Mouse (Mus musculus) heart, embryonic 11.5 days (tissue): ENCODE data around the gene Eya2. TPM values are rescaled to one million over a fixed set of nuclear protein-coding genes. Genes with fewer than 3 reads are reported as not detected.

Experiments
- ATAC-seq: fragments of 200-750 bp; cut with Nextera tagmentation; replicated peaks from 2 replicates; pipeline ENCODE4 v1.8.0; 2017; ENCODE audit warnings: moderate library complexity; ENCODE audit not compliant: insufficient number of reproducible peaks, low FRiP score, low TSS enrichment
- H3K27ac ChIP-seq: fragments of 300-500 bp; sonication (generic); 2 replicates; pipeline ENCODE4 v1.5.1; 2014; ENCODE audit warnings: mild to moderate bottlenecking, low read depth, low read length
- H3K27me3 ChIP-seq: fragments of 300-500 bp; sonication (generic); 2 replicates; pipeline ENCODE4 v1.6.1; 2014; ENCODE audit warnings: mild to moderate bottlenecking, low read length, mixed read lengths; ENCODE audit not compliant: control insufficient read depth, insufficient read depth
- H3K36me3 ChIP-seq: fragments of 300-500 bp; sonication (generic); 2 replicates; pipeline ENCODE4 v1.6.1; 2014; ENCODE audit warnings: mild to moderate bottlenecking, low read length, moderate library complexity, mixed read lengths; ENCODE audit not compliant: control insufficient read depth, insufficient read depth
- H3K4me1 ChIP-seq: fragments of 300-500 bp; sonication (generic); 2 replicates; pipeline ENCODE4 v1.6.1; 2014; ENCODE audit warnings: low read length; ENCODE audit not compliant: control insufficient read depth, insufficient read depth
- H3K4me2 ChIP-seq: fragments of 300-500 bp; sonication (generic); 2 replicates; pipeline ENCODE4 v1.6.1; 2014; ENCODE audit warnings: mild to moderate bottlenecking, moderate library complexity
- H3K4me3 ChIP-seq: fragments of 300-500 bp; sonication (generic); 2 replicates; pipeline ENCODE4 v1.5.1; 2014; ENCODE audit warnings: low read depth, low read length
- H3K9ac ChIP-seq: fragments of 300-500 bp; sonication (generic); 2 replicates; pipeline ENCODE4 v1.6.1; 2014; ENCODE audit warnings: mild to moderate bottlenecking, low read depth, low read length, moderate library complexity
- H3K9me3 ChIP-seq: fragments of 300-500 bp; sonication (generic); replicated peaks from 2 replicates; pipeline ENCODE4 v1.6.1; 2016; ENCODE audit warnings: low read length; ENCODE audit not compliant: control insufficient read depth
- WGBS: fragments of 180-500 bp; shearing (Covaris S2); extraction: QIAGEN DNeasy Blood & Tissue Kit; methylation state at CpG from one replicate; pipeline ENCODE4 v1.1.7; 2014; ENCODE audit not compliant: insufficient replicate concordance; 5-methylcytosine and 5-hydroxymethylcytosine counted together
- polyA plus RNA-seq: library from polyadenylated mRNA; unstranded; fragments of >200 nt; fragmentation: Nextera tagmentation; extraction: Ambion mirVana; gene quantifications from 2 replicates; pipeline ENCODE4 v1.2.1, GENCODE M21; 2014

The Eya2 gene
- polyA plus RNA-seq, 1 experiment from 2014 or later: 0.72 TPM

DNA sequence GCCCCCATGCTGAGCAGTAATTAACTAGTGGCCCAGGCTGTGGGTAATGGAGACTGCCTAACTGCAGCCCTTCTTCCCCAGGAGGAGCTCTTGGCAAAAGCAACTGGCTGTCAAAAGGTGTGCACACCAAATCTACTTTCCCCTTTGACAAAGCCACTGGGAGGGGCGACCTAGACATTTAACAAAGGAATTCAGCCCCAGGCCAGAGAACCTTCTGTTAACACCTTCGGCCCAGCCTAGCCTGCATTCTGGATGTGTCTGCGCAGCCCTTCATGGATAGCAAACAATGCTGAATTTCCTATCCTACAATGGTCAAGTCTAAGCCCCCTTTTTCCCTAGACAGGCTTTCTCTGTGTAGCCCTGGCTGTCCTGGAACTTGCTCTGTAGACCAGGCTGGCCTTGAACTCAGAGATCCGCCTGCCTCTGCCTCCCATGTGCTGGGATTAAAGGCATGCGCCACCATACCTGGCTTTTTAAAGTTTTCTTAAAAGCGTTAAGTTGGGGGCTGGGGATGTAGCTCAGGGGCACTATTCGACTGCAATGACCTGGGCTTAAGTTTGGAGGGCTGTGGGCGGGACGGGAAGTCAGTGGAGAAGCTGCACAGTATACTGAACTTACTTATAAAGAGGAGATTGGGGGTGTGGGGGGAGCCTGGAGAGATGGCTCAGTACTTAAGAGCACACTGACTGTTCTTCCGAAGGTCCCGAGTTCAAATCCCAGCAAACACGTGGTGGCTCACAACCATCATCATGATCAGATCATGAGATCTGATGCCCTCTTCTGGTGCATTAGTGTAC lies 213.5 kb downstream of the Eya2 start:
- 90% methylated on average over 12 of the region's 12 CpGs for WGBS
- peaks cover 51% of the 10 kb centered on the region for H3K36me3 ChIP-seq
- no peak overlapping the region for H3K9ac ChIP-seq
- no peaks in the 10 kb centered on the region for H3K4me1 ChIP-seq
- no peak overlapping the region for H3K4me2 ChIP-seq
- H3K9me3 ChIP-seq: no peaks in the 10 kb centered on the region
- no peak for ATAC-seq
- no peak overlapping the region for H3K27ac ChIP-seq
- H3K27me3 ChIP-seq: no peaks in the 10 kb centered on the region
- no peak overlapping the region for H3K4me3 ChIP-seq

DNA sequence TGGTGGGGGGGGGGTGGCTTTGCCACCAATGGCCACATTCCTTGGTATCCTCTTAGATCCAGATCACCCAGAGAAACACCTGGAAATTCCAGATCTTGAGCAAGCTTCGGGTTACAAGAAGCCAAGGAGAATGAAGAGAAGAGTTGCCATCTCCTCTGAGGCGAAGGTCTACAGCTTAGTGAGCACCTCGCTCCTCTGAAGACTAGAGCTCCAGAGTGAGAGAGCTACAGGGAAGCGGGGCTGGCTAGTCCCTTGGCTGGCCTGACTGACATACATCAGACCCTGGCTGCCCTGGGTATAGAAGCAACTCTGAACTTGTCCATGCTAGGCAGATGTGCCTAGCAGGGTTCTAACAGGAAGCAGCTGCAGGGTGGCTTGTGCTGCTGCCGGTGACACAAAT lies 214.3 kb downstream of the Eya2 start:
- WGBS: 89% methylated on average over 5 of the region's 5 CpGs
- H3K4me2 ChIP-seq: no peak overlapping the region
- no peak for ATAC-seq
- no peaks in the 10 kb centered on the region for H3K27me3 ChIP-seq
- no peak overlapping the region for H3K4me3 ChIP-seq
- peaks cover 51% of the 10 kb centered on the region for H3K36me3 ChIP-seq
- H3K27ac ChIP-seq: no peak overlapping the region
- no peaks in the 10 kb centered on the region for H3K9me3 ChIP-seq
- no peak overlapping the region for H3K9ac ChIP-seq
- H3K4me1 ChIP-seq: no peaks in the 10 kb centered on the region

DNA sequence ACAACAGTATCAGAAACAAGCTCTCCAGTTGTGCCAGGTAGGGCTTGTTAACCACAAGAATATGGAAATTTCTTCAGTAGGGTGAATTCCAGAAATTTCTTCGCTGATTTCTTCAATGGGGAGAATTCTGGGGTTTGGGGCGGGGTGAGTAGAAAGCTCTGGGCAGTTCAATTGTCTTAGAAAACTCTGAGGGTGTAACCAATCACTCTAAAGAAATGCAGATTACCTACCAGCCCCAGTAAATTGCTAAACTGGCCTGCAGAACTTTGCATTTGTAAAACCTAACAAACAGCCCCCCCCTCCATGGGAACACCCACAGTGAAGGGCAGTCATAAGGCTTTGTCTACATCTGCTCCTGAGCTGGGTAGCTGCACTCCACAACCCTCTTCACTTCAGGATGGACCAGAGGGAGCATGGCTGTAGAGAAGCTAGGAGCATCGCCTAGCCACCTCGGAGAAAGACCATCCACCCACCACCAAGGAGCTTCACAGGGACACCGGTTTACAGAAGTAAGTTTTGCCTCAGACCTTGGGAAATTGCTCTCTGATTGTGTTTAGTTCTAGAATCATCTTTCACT lies 215.2 kb downstream of the Eya2 start:
- ATAC-seq: no peak
- no peak overlapping the region for H3K4me2 ChIP-seq
- WGBS: 94% methylated on average over 5 of the region's 5 CpGs
- H3K4me1 ChIP-seq: no peaks in the 10 kb centered on the region
- no peaks in the 10 kb centered on the region for H3K27me3 ChIP-seq
- no peak overlapping the region for H3K27ac ChIP-seq
- H3K9ac ChIP-seq: no peak overlapping the region
- H3K36me3 ChIP-seq: peaks cover 45% of the 10 kb centered on the region
- H3K9me3 ChIP-seq: no peaks in the 10 kb centered on the region
- no peak overlapping the region for H3K4me3 ChIP-seq

DNA sequence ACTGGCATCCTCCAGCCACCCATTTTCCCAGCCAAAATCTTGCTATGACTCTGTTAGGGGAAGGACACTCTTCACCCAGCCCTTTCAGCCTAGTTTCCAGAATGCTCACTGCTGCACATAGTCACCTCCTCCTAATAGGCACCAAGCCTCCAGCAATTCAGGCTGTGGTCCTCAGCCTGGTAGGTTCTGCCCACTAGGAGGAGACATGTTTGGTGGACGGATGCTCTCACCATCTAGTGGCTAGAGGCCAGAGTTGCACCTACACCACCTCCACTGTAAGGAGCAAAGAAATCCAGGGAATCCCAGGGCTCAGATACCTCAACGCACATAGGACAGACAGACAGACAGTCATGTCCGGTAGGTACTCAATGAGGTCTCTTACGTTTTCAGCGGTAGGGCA lies 216.7 kb downstream of the Eya2 start:
- no peak for ATAC-seq
- 61% methylated on average over 5 of the region's 5 CpGs for WGBS
- Histone ChIP-seq H3K27ac (no peak overlapping the region), H3K36me3 (peaks cover 37% of the 10 kb centered on the region), H3K4me3 (no peak overlapping the region), H3K27me3 (no peaks in the 10 kb centered on the region), H3K9me3 (no peaks in the 10 kb centered on the region), H3K4me1 (0 out of 2 replicates have a peak, but pooled peaks cover 2% of the 10 kb centered on the region), H3K9ac (no peak overlapping the region), H3K4me2 (no peak overlapping the region)

DNA sequence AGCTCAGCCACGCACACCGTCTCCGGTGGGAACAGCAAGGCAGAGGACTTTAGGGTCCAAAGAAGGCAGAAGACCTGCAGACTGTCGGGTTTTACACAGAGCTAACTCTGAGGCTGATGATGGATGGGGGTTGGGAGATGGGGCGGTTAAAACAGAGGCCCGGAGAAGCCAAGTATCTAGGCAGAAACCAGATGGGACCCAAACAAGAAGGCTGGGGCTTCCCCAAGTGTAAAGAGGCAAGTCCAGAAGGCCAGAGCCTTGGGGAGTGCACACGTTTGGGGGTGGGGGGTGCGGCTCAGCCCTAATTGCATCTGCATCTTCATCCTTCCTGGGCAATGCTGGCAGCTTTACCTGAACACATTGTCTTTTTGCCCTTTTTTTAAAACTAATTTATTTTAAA lies 218.1 kb downstream of the Eya2 start:
- 85% methylated on average over 8 of the region's 8 CpGs for WGBS

DNA sequence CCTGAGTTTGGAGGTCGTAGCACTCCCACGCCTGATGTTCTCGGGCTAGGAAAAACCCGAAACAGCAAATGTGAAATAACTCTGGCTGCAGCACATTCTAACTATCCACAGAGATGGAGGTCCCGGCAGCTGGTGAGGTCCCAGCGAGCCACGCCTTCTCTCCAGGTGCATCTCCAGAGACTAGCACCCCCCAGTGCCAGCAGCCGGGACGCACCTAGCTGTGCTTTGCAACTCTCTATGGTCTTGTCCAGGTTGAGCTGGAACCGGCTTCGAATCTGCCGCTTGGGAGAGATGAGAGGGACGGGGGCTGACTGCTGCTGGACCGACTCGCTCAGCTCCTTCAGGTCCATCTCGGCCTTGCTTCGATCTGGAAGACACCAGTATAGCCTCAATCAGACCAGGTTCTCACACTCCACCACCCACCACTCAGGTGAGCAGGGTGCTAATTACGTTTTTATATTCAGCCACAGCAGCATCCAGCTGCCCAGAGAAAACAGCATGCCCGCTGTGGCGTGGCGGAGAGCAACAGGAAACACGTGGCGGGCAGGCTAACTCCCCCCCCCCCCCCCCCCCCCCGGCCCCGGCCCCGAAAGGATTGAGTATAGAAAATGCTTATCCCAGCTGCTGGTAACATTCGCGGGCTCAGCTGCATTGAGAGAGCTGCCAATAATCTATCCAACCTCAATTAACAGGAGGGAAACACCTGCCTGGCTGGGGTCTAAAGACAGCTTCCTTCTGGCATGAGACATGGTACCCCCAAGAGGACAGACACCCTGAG lies 220.5 kb downstream of the Eya2 start:
- no peak overlapping the region for H3K27ac ChIP-seq

More for the DNA sequence above, 218.1 kb downstream of the Eya2 start:
- Histone ChIP-seq H3K4me1 (peaks cover 13% of the 10 kb centered on the region), H3K36me3 (peaks cover 28% of the 10 kb centered on the region), H3K4me3 (no peak overlapping the region), H3K9me3 (no peaks in the 10 kb centered on the region), H3K27ac (no peak overlapping the region), H3K4me2 (no peak overlapping the region), H3K9ac (no peak overlapping the region), H3K27me3 (no peaks in the 10 kb centered on the region)
- ATAC-seq: no peak

DNA sequence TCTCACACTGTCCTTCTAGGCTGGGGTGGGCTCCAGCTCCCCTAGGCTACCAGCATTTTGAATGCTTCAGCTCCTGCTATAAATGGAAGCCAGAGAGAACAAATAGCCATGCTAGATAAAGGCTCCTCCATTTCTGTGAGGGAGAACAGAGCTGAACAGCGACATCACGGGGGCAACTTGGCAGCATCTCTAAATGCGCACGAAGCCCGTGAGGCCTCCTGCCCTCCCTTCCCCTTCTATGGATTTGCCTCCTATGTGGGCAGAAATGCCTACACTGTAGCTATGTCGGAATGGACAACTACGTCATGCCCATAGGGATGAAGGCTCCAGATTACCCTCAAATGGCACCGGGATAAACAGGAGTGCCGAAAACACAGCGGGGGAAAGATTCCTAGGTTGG lies 222.6 kb downstream of the Eya2 start:
- Histone ChIP-seq H3K9me3 (no peaks in the 10 kb centered on the region), H3K36me3 (peaks cover 11% of the 10 kb centered on the region), H3K4me3 (no peak overlapping the region), H3K27me3 (no peaks in the 10 kb centered on the region), H3K9ac (no peak overlapping the region), H3K4me2 (no peak overlapping the region), H3K4me1 (peaks cover 22% of the 10 kb centered on the region), H3K27ac (peak overlapping the region; percentile 67)
- no peak for ATAC-seq
- 81% methylated on average over 10 of the region's 10 CpGs for WGBS

More for the DNA sequence above, 220.5 kb downstream of the Eya2 start:
- WGBS: 93% methylated on average over 23 of the region's 28 CpGs
- Histone ChIP-seq H3K4me2 (no peak overlapping the region), H3K9me3 (no peaks in the 10 kb centered on the region), H3K4me3 (no peak overlapping the region), H3K4me1 (peaks cover 19% of the 10 kb centered on the region), H3K9ac (no peak overlapping the region), H3K36me3 (peaks cover 20% of the 10 kb centered on the region), H3K27me3 (no peaks in the 10 kb centered on the region)
- ATAC-seq: no peak

DNA sequence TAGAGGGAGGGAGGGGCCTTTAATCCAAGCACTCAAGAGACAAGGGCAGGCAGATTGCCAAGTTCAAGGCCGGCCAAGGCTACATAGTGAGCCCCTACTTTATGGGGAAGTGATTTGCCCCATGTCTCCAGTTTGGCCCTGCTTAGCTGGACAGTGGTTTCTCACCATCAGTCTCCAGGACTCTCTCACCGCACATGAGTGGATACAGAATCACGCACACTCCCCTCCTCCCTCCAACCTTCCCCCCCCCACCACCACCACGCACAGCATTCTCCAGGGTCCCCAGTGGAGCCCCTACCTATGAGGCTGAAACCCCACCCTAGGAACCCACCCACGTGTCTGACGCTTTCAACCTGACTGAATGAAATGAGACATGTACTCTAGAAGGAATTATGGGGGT lies 223.7 kb downstream of the Eya2 start:
- H3K4me2 ChIP-seq: no peak overlapping the region
- WGBS: 91% methylated on average over 6 of the region's 6 CpGs
- no peaks in the 10 kb centered on the region for H3K9me3 ChIP-seq
- H3K9ac ChIP-seq: no peak overlapping the region
- no peak for ATAC-seq
- peaks cover 22% of the 10 kb centered on the region for H3K4me1 ChIP-seq
- H3K27ac ChIP-seq: no peak overlapping the region
- no peaks in the 10 kb centered on the region for H3K27me3 ChIP-seq
- H3K4me3 ChIP-seq: no peak overlapping the region
- H3K36me3 ChIP-seq: peaks cover 11% of the 10 kb centered on the region
